30 mouse cellular contexts compared by ENCODE assay signal in genomic region chr7:30339432-30340109, GRCm38 (mm10). TPM values are rescaled to one million over a fixed set of nuclear protein-coding genes. Genes with fewer than 3 reads are reported as not detected.
DNase-seq lines count a peak whose midpoint lies in the region; ATAC-seq and TF ChIP-seq lines count a peak whose summit lies in the region.
"Had no signal": no experiment of that assay in that cellular context is flagged by ENCODE, and none has a peak within 500 bp of the region (broad histone marks: within the 10 kb centered on the region; RNA-seq: fewer than 3 reads in every experiment).

No protein-coding gene starts in this region.

- no peak for TF ChIP-seq CTCF in layer of hippocampus, adult 2 months (conservative IDR thresholded peaks at IDR 0.05)
- no peak for TF ChIP-seq CTCF in brain, embryonic 14.5 days (IDR thresholded peaks at IDR 0.05; ENCODE audit: borderline replicate concordance, extremely low read depth, insufficient read depth, insufficient read length)
- no peak for TF ChIP-seq CTCF in cerebellum, adult 2 months (IDR thresholded peaks at IDR 0.05; ENCODE audit: borderline replicate concordance, insufficient read depth, low read depth, low read length)

- TF ChIP-seq POLR2A in brain, embryonic 14.5 days (IDR thresholded peaks at IDR 0.05; ENCODE audit: borderline replicate concordance, extremely low read depth, insufficient read depth, insufficient read length, poor library complexity, severe bottlenecking) = no peak
- TF ChIP-seq POLR2A in cerebellum, adult 2 months (IDR thresholded peaks at IDR 0.05; ENCODE audit: borderline replicate concordance, insufficient read depth, low read length) = no peak

- ATAC-seq in liver, embryonic 12.5 days = no peak
- ATAC-seq: hindbrain, embryonic 16.5 days; intestine, embryonic 15.5 days had no signal

- 7% methylated on average over 5 of the region's 5 CpGs for WGBS in cerebellum, adult 2 months
- WGBS in liver, embryonic 12.5 days (ENCODE audit: insufficient replicate concordance) = 54% methylated on average over 5 of the region's 5 CpGs

- no peaks in the 10 kb centered on the region for H3K9me3 ChIP-seq in liver, embryonic 12.5 days (replicated peaks)
- H3K9me3 ChIP-seq: intestine, embryonic 15.5 days; limb, embryonic 12.5 days; lung, embryonic 15.5 days; neural tube, embryonic 13.5 days had no signal

- H3K9ac ChIP-seq in liver, embryonic 12.5 days = no peak overlapping the region
- H3K9ac ChIP-seq: intestine, embryonic 15.5 days; limb, embryonic 12.5 days; lung, embryonic 15.5 days; neural tube, embryonic 13.5 days had no signal

- no peaks in the 10 kb centered on the region for H3K36me3 ChIP-seq in liver, embryonic 12.5 days
- H3K36me3 ChIP-seq: intestine, embryonic 15.5 days; limb, embryonic 12.5 days; lung, embryonic 15.5 days; neural tube, embryonic 13.5 days had no signal

- DNase-seq in layer of hippocampus, adult 2 months (ENCODE audit: low spot score in 2 of 2) = no peak
- no peak for DNase-seq in layer of hippocampus, postnatal 25 days (ENCODE audit: extremely low spot score in 1 of 2, low spot score in 1 of 2)
- DNase-seq in brain, embryonic 14.5 days (ENCODE audit: low read depth) = peak; percentile 51
- DNase-seq in cerebellum, adult 2 months = peak; percentile 76 to 85
- DNase-seq in cerebellum, postnatal 25 days = peak; percentile 82 to 85
- no peak for DNase-seq in kidney, adult 9 months
- DNase-seq: adrenal gland, adult 2 months; adrenal gland, postnatal 36 days; B cell, adult 2 months; gastrocnemius, postnatal 14 days; heart, postnatal 14 days; kidney, adult 2 months; kidney, postnatal 4 days; lung, postnatal 36 days; right cerebral cortex, postnatal 4 days; thymus, postnatal 25 days had no signal

- H3K4me2 ChIP-seq in liver, embryonic 12.5 days = no peak overlapping the region
- H3K4me2 ChIP-seq: intestine, embryonic 15.5 days; limb, embryonic 12.5 days; lung, embryonic 15.5 days; midbrain, embryonic 11.5 days; neural tube, embryonic 13.5 days had no signal

- no peak overlapping the region for H3K4me3 ChIP-seq in layer of hippocampus, adult 2 months
- no peak overlapping the region for H3K4me3 ChIP-seq in cerebellum, adult 2 months (replicated peaks; ENCODE audit: insufficient read depth, low read depth, low read length)
- H3K4me3 ChIP-seq in liver, embryonic 12.5 days = no peak overlapping the region
- H3K4me3 ChIP-seq: erythroblast, embryonic 14.5 days; intestine, embryonic 15.5 days; limb, embryonic 12.5 days; lung, embryonic 15.5 days; neural tube, embryonic 13.5 days had no signal

- peak overlapping the region; percentile 72 for H3K27ac ChIP-seq in layer of hippocampus, adult 2 months
- H3K27ac ChIP-seq in cerebellum, adult 2 months (ENCODE audit: insufficient read depth, low read length) = peak overlapping the region; percentile 11; the same call in 1 of the 2 replicates
- no peak overlapping the region for H3K27ac ChIP-seq in liver, embryonic 12.5 days
- H3K27ac ChIP-seq: intestine, embryonic 15.5 days; kidney, postnatal 0 days; limb, embryonic 12.5 days; lung, embryonic 15.5 days; neural tube, embryonic 13.5 days had no signal

- H3K4me1 ChIP-seq in cerebellum, adult 2 months (ENCODE audit: control insufficient read depth, insufficient read depth, low read length) = peaks cover 32% of the 10 kb centered on the region
- H3K4me1 ChIP-seq in liver, embryonic 12.5 days = no peaks in the 10 kb centered on the region

- no peaks in the 10 kb centered on the region for H3K27me3 ChIP-seq in cerebellum, adult 2 months (ENCODE audit: control insufficient read depth, insufficient read depth, low read length)
- peaks cover 40% of the 10 kb centered on the region for H3K27me3 ChIP-seq in liver, embryonic 12.5 days (replicated peaks)

RNA-seq across cellular contexts. Expression of gene Sdhaf1, which starts 15.9 kb away (rescaled TPM):
- total RNA-seq in layer of hippocampus, adult 2 months (2021) = 1 to 10 TPM; 6.7 to 7.3 TPM
- total RNA-seq in layer of hippocampus, postnatal 25 days (2021) = 1 to 10 TPM; 7.8 to 7.9 TPM
- polyA plus RNA-seq in brain, embryonic 14.5 days (2012; rRNA removed) = 17.6 and 24.7 TPM in 2 replicates
- polyA plus RNA-seq in cerebellum, adult 2 months (2012; rRNA removed) = 21.9 and 23.8 TPM in 2 replicates
- polyA plus RNA-seq in liver, embryonic 12.5 days (2016; fragmentation: Nextera tagmentation; extraction: Ambion mirVana) = 8.1 and 8.2 TPM in 2 replicates

RNA-seq across cellular contexts. Expression of gene E130208F15Rik, which starts 18.0 kb away (rescaled TPM):
- total RNA-seq in layer of hippocampus, adult 2 months (2021) = under 1 TPM; 0.41 to 0.81 TPM
- under 1 TPM; 0.15 to 0.75 TPM for total RNA-seq in layer of hippocampus, postnatal 25 days (2021)
- polyA plus RNA-seq in brain, embryonic 14.5 days (2012; rRNA removed) = 0.36 and 0.37 TPM in 2 replicates
- polyA plus RNA-seq in cerebellum, adult 2 months (2012; rRNA removed) = 0.57 and 0.73 TPM in 2 replicates
- 2.3 and 2.9 TPM in 2 replicates for polyA plus RNA-seq in liver, embryonic 12.5 days (2016; fragmentation: Nextera tagmentation; extraction: Ambion mirVana)
- polyA plus RNA-seq: embryonic facial prominence, embryonic 14.5 days; erythroblast, embryonic 14.5 days; forebrain, embryonic 11.5 days; heart, embryonic 14.5 days; intestine, embryonic 15.5 days; kidney, postnatal 0 days; lung, embryonic 15.5 days; midbrain, embryonic 11.5 days; neural tube, embryonic 13.5 days had no signal

RNA-seq across cellular contexts. Expression of gene Lrfn3, which starts 23.0 kb away (rescaled TPM):
- 10 to 100 TPM; 32.4 to 34.6 TPM for total RNA-seq in layer of hippocampus, adult 2 months (2021)
- total RNA-seq in layer of hippocampus, postnatal 25 days (2021) = 10 to 100 TPM; 33.6 to 34.7 TPM
- 29.1 and 39.2 TPM in 2 replicates for polyA plus RNA-seq in brain, embryonic 14.5 days (2012; rRNA removed)
- polyA plus RNA-seq in cerebellum, adult 2 months (2012; rRNA removed) = 20.4 and 22.1 TPM in 2 replicates
- 1.9 and 2.1 TPM in 2 replicates for polyA plus RNA-seq in liver, embryonic 12.5 days (2016; fragmentation: Nextera tagmentation; extraction: Ambion mirVana)
- total RNA-seq: granulocyte monocyte progenitor cell, adult 5-6 weeks; megakaryocyte, adult 5-6 weeks had no signal

RNA-seq across cellular contexts. Expression of gene Syne4, which starts 25.0 kb away (rescaled TPM):
- 10 to 100 TPM in 1 of 2 experiments, 1 to 10 TPM in 1; 9.4 to 14.2 TPM for total RNA-seq in layer of hippocampus, adult 2 months (2021)
- total RNA-seq in layer of hippocampus, postnatal 25 days (2021) = 10 to 100 TPM in 1 of 2 experiments, 1 to 10 TPM in 1; 6.4 to 13.1 TPM
- polyA plus RNA-seq in brain, embryonic 14.5 days (2012; rRNA removed) = 28.5 and 36.3 TPM in 2 replicates
- 63.4 and 63.8 TPM in 2 replicates for polyA plus RNA-seq in cerebellum, adult 2 months (2012; rRNA removed)
- 11.7 and 12.1 TPM in 2 replicates for polyA plus RNA-seq in liver, embryonic 12.5 days (2016; fragmentation: Nextera tagmentation; extraction: Ambion mirVana)

RNA-seq across cellular contexts. Expression of gene Alkbh6, which starts 31.1 kb away (rescaled TPM):
- 10 to 100 TPM; 50.8 to 51.8 TPM for total RNA-seq in layer of hippocampus, adult 2 months (2021)
- 10 to 100 TPM; 47.1 to 55.1 TPM for total RNA-seq in layer of hippocampus, postnatal 25 days (2021)
- 131 and 198 TPM in 2 replicates for polyA plus RNA-seq in brain, embryonic 14.5 days (2012; rRNA removed)
- 197 and 214 TPM in 2 replicates for polyA plus RNA-seq in cerebellum, adult 2 months (2012; rRNA removed)
- 24.2 and 24.5 TPM in 2 replicates for polyA plus RNA-seq in liver, embryonic 12.5 days (2016; fragmentation: Nextera tagmentation; extraction: Ambion mirVana)

Comparison
In these comparisons a context has a peak if more than half of its experiments do, and no peak if none do; other contexts are left out.
1. DNase-seq: peak in brain, embryonic 14.5 days (single experiment), cerebellum, adult 2 months (2 of 2) and cerebellum, postnatal 25 days (2 of 2); none in layer of hippocampus, adult 2 months (0 of 2), layer of hippocampus, postnatal 25 days (0 of 2) and kidney, adult 9 months (single experiment).